Mouse (Mus musculus) gastrocnemius, adult 8-10 months (tissue): ENCODE data around the gene Fgfr2. TPM values are rescaled to one million over a fixed set of nuclear protein-coding genes. Genes with fewer than 3 reads are reported as not detected.
A peak's percentile ranks its signal among the peaks of the same experiment; 100 is the strongest.

ENCODE experiments used
- DNase-seq, 2 experiments: peaks; one replicate each; pipeline ENCODE4 v3.0.0; 2022; ENCODE audit warnings: low spot score in 2 of 2
- total RNA-seq, 4 experiments: library from RNA; stranded (reverse); gene quantifications; 2 replicates each; pipeline ENCODE4 v1.2.4; 2022

The Fgfr2 gene
- total RNA-seq, 4 experiments from 2014 or later: 0.17 to 1.3 (median 0.62) TPM

- no peak for DNase-seq
Measured at GRCm38 (mm10) chr7:133009676-133010075, 113.5 kb downstream of the Fgfr2 start.

GRCm38 (mm10) chr7:133008663-133009062 is 114.5 kb downstream of the Fgfr2 start:
- DNase-seq: no peak

- peak in 1 of 2 experiments; percentile 53 for DNase-seq
Measured at GRCm38 (mm10) chr7:133007343-133007742, 115.8 kb downstream of the Fgfr2 start.

GRCm38 (mm10) chr7:133005772-133006171 is 117.4 kb downstream of the Fgfr2 start:
- no peak for DNase-seq

- DNase-seq: peak; percentile 76 to 81
Measured at GRCm38 (mm10) chr7:133003421-133003820, 119.7 kb downstream of the Fgfr2 start.

GRCm38 (mm10) chr7:133002271-133002670 is 120.9 kb downstream of the Fgfr2 start:
- DNase-seq: no peak

- no peak for DNase-seq
Measured at GRCm38 (mm10) chr7:133001388-133001787, 121.8 kb downstream of the Fgfr2 start.

GRCm38 (mm10) chr7:132999061-132999460 is 124.1 kb downstream of the Fgfr2 start:
- no peak for DNase-seq

GRCm38 (mm10) chr7:132998639-132999038 is 124.5 kb downstream of the Fgfr2 start:
- no peak for DNase-seq

GRCm38 (mm10) chr7:132996391-132996790 is 126.8 kb downstream of the Fgfr2 start:
- DNase-seq: no peak

- DNase-seq: no peak
Measured at GRCm38 (mm10) chr7:132994628-132995191, 128.4 kb downstream of the Fgfr2 start.

- DNase-seq: no peak
Measured at GRCm38 (mm10) chr7:132994120-132994519, 129.0 kb downstream of the Fgfr2 start.

- DNase-seq: peak in 1 of 2 experiments; percentile 58
Measured at GRCm38 (mm10) chr7:132992967-132993615, 130.1 kb downstream of the Fgfr2 start.

GRCm38 (mm10) chr7:132991240-132991900 is 131.8 kb downstream of the Fgfr2 start:
- DNase-seq: no peak

- no peak for DNase-seq
Measured at GRCm38 (mm10) chr7:132989839-132990238, 133.3 kb downstream of the Fgfr2 start.

GRCm38 (mm10) chr7:132982639-132983038 is 140.5 kb downstream of the Fgfr2 start:
- DNase-seq: no peak

- DNase-seq: no peak
Measured at GRCm38 (mm10) chr7:132977981-132978380, 145.2 kb downstream of the Fgfr2 start.

GRCm38 (mm10) chr7:132976079-132976478 is 147.1 kb downstream of the Fgfr2 start:
- DNase-seq: no peak

- DNase-seq: no peak
Measured at GRCm38 (mm10) chr7:132972079-132972478, 151.1 kb downstream of the Fgfr2 start.

GRCm38 (mm10) chr7:132965707-132966106 is 157.4 kb downstream of the Fgfr2 start:
- DNase-seq: no peak

- no peak for DNase-seq
Measured at GRCm38 (mm10) chr7:132964395-132964794, 158.8 kb downstream of the Fgfr2 start.

- no peak for DNase-seq
Measured at GRCm38 (mm10) chr7:132950613-132951012, 172.5 kb downstream of the Fgfr2 start.

GRCm38 (mm10) chr7:132949968-132950367 is 173.2 kb downstream of the Fgfr2 start:
- no peak for DNase-seq
